Mouse (Mus musculus) lung, adult 2 months (tissue): ENCODE measurements around the gene Fam133b.
A peak's percentile ranks its signal among the peaks of the same experiment; 100 is the strongest.

Source experiments
- CTCF ChIP-seq: fragments of 200-500 bp; IDR thresholded peaks from 2 replicates; pipeline ENCODE4 v1.5.1; 2011; ENCODE audit warnings: mild to moderate bottlenecking, low read length, control low read depth; ENCODE audit not compliant: insufficient read depth
- POLR2A ChIP-seq: fragments of 200-500 bp; IDR thresholded peaks from 2 replicates; pipeline ENCODE4 v1.6.1; 2011; ENCODE audit warnings: low read depth, mild to moderate bottlenecking, control low read depth, low read length, borderline replicate concordance; ENCODE audit errors: extremely low read depth

- TF ChIP-seq POLR2A (peak; percentile 74), CTCF (no peak)
Observed at GRCm38 (mm10) chr5:3595693-3596398, 52.2 kb downstream of the Fam133b start, which contains the start of gene Pex1.
